Mouse (Mus musculus): ENCODE data around the gene Elf4.

DNA sequence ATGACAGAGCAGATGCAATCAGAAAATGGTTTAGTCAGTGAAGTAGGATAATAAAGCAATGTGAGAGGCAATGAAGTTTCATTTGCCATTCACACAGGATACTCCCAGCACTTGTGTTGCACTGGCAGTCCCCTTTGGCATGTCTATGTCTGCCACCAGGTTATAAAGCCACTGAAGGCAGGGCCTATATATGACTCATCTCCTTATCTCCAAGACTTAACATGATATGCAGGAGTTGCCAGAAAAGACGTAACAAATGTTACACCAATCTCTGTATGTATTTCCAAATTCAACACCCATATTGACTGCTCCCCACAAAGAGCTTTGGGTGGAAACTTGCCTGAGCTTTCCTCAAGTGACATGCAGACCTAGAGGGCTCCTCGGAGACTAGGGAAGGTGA, 3.2 kb upstream of the Elf4 start:
- no peak for TF ChIP-seq CTCF (IDR thresholded peaks at IDR 0.05; ENCODE audit: low read depth, low read length)
- no peak for TF ChIP-seq TAL1 (conservative IDR thresholded peaks at IDR 0.05; ENCODE audit: low read depth, low read length)
- no peak for TF ChIP-seq POLR2AphosphoS5 (IDR thresholded peaks at IDR 0.05; ENCODE audit: insufficient replicate concordance, low read depth, low read length)
